Mouse (Mus musculus) liver, embryonic 14.5 days (tissue): ENCODE data around the gene Ssbp1.

ENCODE experiments used
- CTCF ChIP-seq: IDR thresholded peaks from 2 replicates; pipeline ENCODE4 v1.5.1; 2016; ENCODE audit warnings: antibody characterized with exemption, low read depth, control low read depth
- EP300 ChIP-seq: IDR thresholded peaks from 2 replicates; pipeline ENCODE4 v1.6.1; 2016; ENCODE audit warnings: antibody characterized with exemption, low read depth

DNA sequence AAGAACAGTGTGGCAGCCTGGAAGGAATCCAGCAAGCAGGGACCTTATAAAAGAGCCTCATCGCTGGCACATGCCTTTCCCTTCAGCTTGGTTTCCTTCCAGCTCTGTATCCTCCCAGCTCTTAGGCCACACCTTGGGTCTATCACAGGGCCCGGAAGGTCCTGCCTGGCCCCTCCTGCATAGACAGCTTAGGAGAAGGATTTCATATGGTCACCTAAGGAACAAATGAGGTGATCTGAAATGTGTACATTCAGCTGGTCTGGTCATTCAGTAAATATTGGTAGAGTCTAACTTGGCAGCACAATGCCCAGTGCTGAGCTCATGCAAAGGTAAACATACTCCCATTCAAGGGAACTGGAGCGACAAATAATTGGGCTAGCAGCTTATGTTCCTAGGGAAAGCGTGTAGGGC is 41.6 kb upstream of the Ssbp1 start:
- TF ChIP-seq CTCF (no peak), EP300 (no peak)
